Comparison of ENCODE assay signal across 28 mouse cellular contexts in genomic region chr1:92240072-92240471, GRCm38 (mm10). TPM values are rescaled to one million over a fixed set of nuclear protein-coding genes. Genes with fewer than 3 reads are reported as not detected.
DNase-seq lines count a peak whose midpoint lies in the region; ATAC-seq lines count a peak whose summit lies in the region.
"Had no signal": no experiment of that assay in that cellular context is flagged by ENCODE, and none has a peak within 500 bp of the region (broad histone marks: within the 10 kb centered on the region; RNA-seq: fewer than 3 reads in every experiment).

No protein-coding gene starts in this region.

- H3K9me3 ChIP-seq in forebrain, embryonic 14.5 days (replicated peaks; ENCODE audit: control insufficient read depth, low read length) = no peaks in the 10 kb centered on the region
- no peaks in the 10 kb centered on the region for H3K9me3 ChIP-seq in forebrain, embryonic 10.5 days
- no peaks in the 10 kb centered on the region for H3K9me3 ChIP-seq in forebrain, embryonic 16.5 days (ENCODE audit: control insufficient read depth, low read length)
- H3K9me3 ChIP-seq: embryonic facial prominence, embryonic 12.5 days; embryonic facial prominence, embryonic 15.5 days; G1E; heart, embryonic 10.5 days; heart, embryonic 13.5 days had no signal

- no peak overlapping the region for H3K4me3 ChIP-seq in forebrain, embryonic 14.5 days (ENCODE audit: low read depth, low read length)
- no peak overlapping the region for H3K4me3 ChIP-seq in forebrain, embryonic 10.5 days
- no peak overlapping the region for H3K4me3 ChIP-seq in forebrain, embryonic 16.5 days (replicated peaks; ENCODE audit: low read length)
- H3K4me3 ChIP-seq: embryonic facial prominence, embryonic 12.5 days; embryonic facial prominence, embryonic 15.5 days; heart, adult 2 months; heart, embryonic 10.5 days; heart, embryonic 13.5 days had no signal

- peaks cover 5% of the 10 kb centered on the region; the same call in 1 of the 2 replicates for H3K4me1 ChIP-seq in forebrain, embryonic 14.5 days (ENCODE audit: control insufficient read depth, insufficient read depth, low read length)
- peaks cover 4% of the 10 kb centered on the region; the same call in 1 of the 2 replicates for H3K4me1 ChIP-seq in forebrain, embryonic 10.5 days
- peaks cover 19% of the 10 kb centered on the region for H3K4me1 ChIP-seq in forebrain, embryonic 16.5 days (replicated peaks; ENCODE audit: control insufficient read depth, insufficient read depth, low read length)
- H3K4me1 ChIP-seq: embryonic facial prominence, embryonic 12.5 days; embryonic facial prominence, embryonic 15.5 days; heart, embryonic 10.5 days; heart, embryonic 13.5 days had no signal

- peak; percentile 60; the same call in 1 of the 2 replicates for ATAC-seq in forebrain, embryonic 14.5 days
- ATAC-seq in forebrain, embryonic 16.5 days = peak; percentile 53
- ATAC-seq: hindbrain, postnatal 0 days; inflammation-experienced regulatory T-cells, adult 6 months; intestine, embryonic 16.5 days; Patski had no signal

- no peak overlapping the region for H3K9ac ChIP-seq in forebrain, embryonic 14.5 days (ENCODE audit: low read length)
- H3K9ac ChIP-seq in forebrain, embryonic 16.5 days (replicated peaks; ENCODE audit: low read depth, low read length) = no peak overlapping the region
- H3K9ac ChIP-seq: embryonic facial prominence, embryonic 12.5 days; embryonic facial prominence, embryonic 15.5 days; heart, embryonic 13.5 days; hindbrain, embryonic 14.5 days had no signal

- H3K27me3 ChIP-seq in forebrain, embryonic 14.5 days (replicated peaks; ENCODE audit: control insufficient read depth, insufficient read depth, low read length) = no peaks in the 10 kb centered on the region
- no peaks in the 10 kb centered on the region for H3K27me3 ChIP-seq in forebrain, embryonic 10.5 days (ENCODE audit: poor library complexity, severe bottlenecking)
- no peaks in the 10 kb centered on the region for H3K27me3 ChIP-seq in forebrain, embryonic 16.5 days (replicated peaks; ENCODE audit: control insufficient read depth, insufficient read depth, low read length)
- H3K27me3 ChIP-seq: embryonic facial prominence, embryonic 12.5 days; embryonic facial prominence, embryonic 15.5 days; heart, embryonic 13.5 days; Patski had no signal

- no peak overlapping the region for H3K4me2 ChIP-seq in forebrain, embryonic 14.5 days (ENCODE audit: low read length)
- H3K4me2 ChIP-seq in forebrain, embryonic 16.5 days (ENCODE audit: low read length) = no peak overlapping the region
- H3K4me2 ChIP-seq: embryonic facial prominence, embryonic 12.5 days; embryonic facial prominence, embryonic 15.5 days; heart, embryonic 13.5 days; hindbrain, embryonic 14.5 days had no signal

- no peaks in the 10 kb centered on the region for H3K36me3 ChIP-seq in forebrain, embryonic 14.5 days (ENCODE audit: control insufficient read depth, insufficient read depth, low read length)
- H3K36me3 ChIP-seq in forebrain, embryonic 10.5 days (replicated peaks) = no peaks in the 10 kb centered on the region
- H3K36me3 ChIP-seq in forebrain, embryonic 16.5 days (ENCODE audit: control insufficient read depth, insufficient read depth) = no peaks in the 10 kb centered on the region
- H3K36me3 ChIP-seq: embryonic facial prominence, embryonic 12.5 days; embryonic facial prominence, embryonic 15.5 days; G1E; heart, embryonic 10.5 days; heart, embryonic 13.5 days had no signal

- H3K27ac ChIP-seq in forebrain, embryonic 14.5 days (ENCODE audit: low read depth, low read length) = peak overlapping the region; percentile 27; the same call in 1 of the 2 replicates
- H3K27ac ChIP-seq in forebrain, embryonic 10.5 days = no peak overlapping the region
- H3K27ac ChIP-seq in forebrain, embryonic 16.5 days (ENCODE audit: low read length) = peak overlapping the region; percentile 69
- H3K27ac ChIP-seq: embryonic facial prominence, embryonic 12.5 days; embryonic facial prominence, embryonic 15.5 days; heart, adult 2 months; heart, embryonic 10.5 days; heart, embryonic 13.5 days; hindbrain, embryonic 14.5 days; hindbrain, postnatal 0 days had no signal

- DNase-seq in forebrain, embryonic 14.5 days (ENCODE audit: low spot score) = peak; percentile 50
- no peak for DNase-seq in forebrain, embryonic 10.5 days (ENCODE audit: extremely low spot score, low spot score)
- DNase-seq in layer of hippocampus, adult 9-11 months = peak; percentile 35
- DNase-seq in layer of hippocampus, postnatal 36 days = no peak
- no peak for DNase-seq in cerebellum, postnatal 4 days (ENCODE audit: low spot score in 2 of 2)
- DNase-seq: adrenal gland, postnatal 10 days; adrenal gland, postnatal 36 days; B cell, adult 2 months; cerebellum, adult 11-12 months; cerebellum, adult 8-10 months; cerebellum, postnatal 14 days; gastrocnemius, postnatal 10 days; gastrocnemius, postnatal 36 days; heart, adult 2 months; heart, postnatal 14 days; heart, postnatal 4 days; kidney, adult 18-20 months had no signal

- 65% methylated on average over 4 of the region's 4 CpGs for WGBS in forebrain, embryonic 14.5 days
- WGBS in forebrain, embryonic 10.5 days = 94% methylated on average over 4 of the region's 4 CpGs
- WGBS in forebrain, embryonic 16.5 days = 61% methylated on average over 4 of the region's 4 CpGs

RNA-seq across cellular contexts. Expression of gene Hdac4, which starts 44.6 kb away (rescaled TPM):
- polyA plus RNA-seq in forebrain, embryonic 14.5 days (2014; fragmentation: Nextera tagmentation; extraction: Ambion mirVana) = 16.5 and 22.7 TPM in 2 replicates
- 19.4 and 20.6 TPM in 2 replicates for polyA plus RNA-seq in forebrain, embryonic 10.5 days (2016; fragmentation: Nextera tagmentation; extraction: Ambion mirVana)
- 100 to 1,000 TPM; 117 to 119 TPM for total RNA-seq in layer of hippocampus, postnatal 36 days (2021)
- polyA plus RNA-seq in forebrain, embryonic 16.5 days (2015; fragmentation: Nextera tagmentation; extraction: Ambion mirVana) = 31.3 and 32.8 TPM in 2 replicates

Comparison
In these comparisons a context has a peak if more than half of its experiments do, and no peak if none do; other contexts are left out.
1. DNase-seq: peak in forebrain, embryonic 14.5 days (single experiment) and layer of hippocampus, adult 9-11 months (single experiment); none in forebrain, embryonic 10.5 days (single experiment), layer of hippocampus, postnatal 36 days (0 of 2) and cerebellum, postnatal 4 days (0 of 2).